Mouse (Mus musculus): ENCODE data around the gene Rab6b. TPM values are rescaled to one million over a fixed set of nuclear protein-coding genes. Genes with fewer than 3 reads are reported as not detected.
"Not testable (repeated sequence)": the region's sequence is repeated elsewhere in the genome, so short reads cannot be mapped to it uniquely, and the experiment has no call there.

The Rab6b gene
- polyA plus RNA-seq, 1 experiment = 21.3 TPM

- TF ChIP-seq POLR2A (IDR thresholded peaks at IDR 0.05; ENCODE audit: borderline replicate concordance, extremely low read depth, low read depth, low read length) (no peak), CTCF (IDR thresholded peaks at IDR 0.05; ENCODE audit: insufficient read depth, low read length) (no peak)
- Histone ChIP-seq H3K4me3 (replicated peaks; ENCODE audit: extremely low read depth, low read depth, low read length) (no peak overlapping the region), H3K4me1 (ENCODE audit: control insufficient read depth, insufficient read depth, low read length) (no peaks in the 10 kb centered on the region)
- WGBS = 68% methylated on average over 5 of the region's 5 CpGs
- DNase-seq = no peak
Observed at GRCm38 (mm10) chr9:103153286-103153685, 41.7 kb downstream of the Rab6b start.

- no peak for DNase-seq
- Histone ChIP-seq H3K4me3 (replicated peaks; ENCODE audit: extremely low read depth, low read depth, low read length) (no peak overlapping the region), H3K4me1 (ENCODE audit: control insufficient read depth, insufficient read depth, low read length) (no peaks in the 10 kb centered on the region)
- 61% methylated on average over 2 of the region's 2 CpGs for WGBS
- TF ChIP-seq POLR2A (IDR thresholded peaks at IDR 0.05; ENCODE audit: borderline replicate concordance, extremely low read depth, low read depth, low read length) (no peak), CTCF (IDR thresholded peaks at IDR 0.05; ENCODE audit: insufficient read depth, low read length) (no peak)
Observed at GRCm38 (mm10) chr9:103154568-103154967, 43.0 kb downstream of the Rab6b start.

- not testable (repeated sequence) for H3K4me3 ChIP-seq (replicated peaks; ENCODE audit: extremely low read depth, low read depth, low read length); H3K4me1 ChIP-seq (ENCODE audit: control insufficient read depth, insufficient read depth, low read length); DNase-seq
- WGBS = 76% methylated on average over 7 of the region's 7 CpGs
Observed at GRCm38 (mm10) chr9:103155158-103155557, 43.6 kb downstream of the Rab6b start.

GRCm38 (mm10) chr9:103163806-103164205 is 52.2 kb downstream of the Rab6b start:
- TF ChIP-seq POLR2A (IDR thresholded peaks at IDR 0.05; ENCODE audit: borderline replicate concordance, extremely low read depth, low read depth, low read length) (no peak), CTCF (IDR thresholded peaks at IDR 0.05; ENCODE audit: insufficient read depth, low read length) (no peak)
- Histone ChIP-seq H3K4me1 (ENCODE audit: control insufficient read depth, insufficient read depth, low read length) (no peaks in the 10 kb centered on the region), H3K4me3 (replicated peaks; ENCODE audit: extremely low read depth, low read depth, low read length) (no peak overlapping the region)
- no peak for DNase-seq
- WGBS = 77% methylated on average over 15 of the region's 15 CpGs

DNA sequence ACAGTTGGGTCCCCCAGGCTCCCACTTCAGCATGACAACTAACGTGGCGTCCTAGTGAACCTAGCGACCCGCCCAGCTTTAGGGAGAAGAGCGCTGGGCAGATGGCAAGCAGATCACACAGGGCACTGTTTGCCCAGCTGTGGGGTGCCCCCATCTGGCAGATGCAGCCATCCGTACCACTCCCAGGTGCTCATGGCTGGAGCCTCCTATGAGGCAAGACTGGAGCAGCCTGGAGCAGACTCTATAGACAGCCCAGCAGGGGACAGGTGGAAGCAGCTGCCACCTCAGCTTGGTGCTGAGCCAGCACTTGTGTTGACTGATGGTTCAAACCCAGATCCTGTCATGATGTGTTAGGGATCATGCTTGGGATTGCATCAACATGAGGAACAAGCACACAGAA is 56.5 kb downstream of the Rab6b start:
- WGBS = 72% methylated on average over 6 of the region's 6 CpGs

DNA sequence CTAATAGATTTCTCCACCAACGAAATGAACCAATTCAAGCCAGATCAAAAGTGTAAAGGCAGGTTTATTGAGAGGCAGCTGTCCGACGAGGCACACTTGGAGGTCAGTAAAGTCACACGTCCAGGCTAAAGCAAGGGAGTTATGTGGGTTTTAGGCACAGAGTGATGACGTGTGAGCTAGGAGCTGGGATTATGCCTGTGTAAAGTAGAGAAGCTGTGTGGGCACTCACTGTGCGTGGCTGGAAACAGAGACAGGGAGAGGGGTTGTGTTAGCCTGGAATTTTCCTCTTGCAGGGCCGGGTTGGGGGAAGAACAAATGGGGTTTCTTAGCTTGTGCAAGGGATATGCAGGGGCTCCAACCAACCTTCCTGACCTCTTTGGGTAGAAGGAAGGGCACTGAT is 57.2 kb downstream of the Rab6b start:
- H3K4me1 ChIP-seq (ENCODE audit: control insufficient read depth, insufficient read depth, low read length) = no peaks in the 10 kb centered on the region
- TF ChIP-seq POLR2A (IDR thresholded peaks at IDR 0.05; ENCODE audit: borderline replicate concordance, extremely low read depth, low read depth, low read length) = no peak
- TF ChIP-seq CTCF (IDR thresholded peaks at IDR 0.05; ENCODE audit: insufficient read depth, low read length) = no peak
- WGBS = 68% methylated on average over 7 of the region's 7 CpGs
- DNase-seq = no peak
- no peak overlapping the region for H3K4me3 ChIP-seq (replicated peaks; ENCODE audit: extremely low read depth, low read depth, low read length)

More for the DNA sequence above, 56.5 kb downstream of the Rab6b start:
- no peak for DNase-seq
- no peak for TF ChIP-seq CTCF (IDR thresholded peaks at IDR 0.05; ENCODE audit: insufficient read depth, low read length)
- no peak for TF ChIP-seq POLR2A (IDR thresholded peaks at IDR 0.05; ENCODE audit: borderline replicate concordance, extremely low read depth, low read depth, low read length)
- Histone ChIP-seq H3K4me1 (ENCODE audit: control insufficient read depth, insufficient read depth, low read length) (no peaks in the 10 kb centered on the region), H3K4me3 (replicated peaks; ENCODE audit: extremely low read depth, low read depth, low read length) (no peak overlapping the region)

DNA sequence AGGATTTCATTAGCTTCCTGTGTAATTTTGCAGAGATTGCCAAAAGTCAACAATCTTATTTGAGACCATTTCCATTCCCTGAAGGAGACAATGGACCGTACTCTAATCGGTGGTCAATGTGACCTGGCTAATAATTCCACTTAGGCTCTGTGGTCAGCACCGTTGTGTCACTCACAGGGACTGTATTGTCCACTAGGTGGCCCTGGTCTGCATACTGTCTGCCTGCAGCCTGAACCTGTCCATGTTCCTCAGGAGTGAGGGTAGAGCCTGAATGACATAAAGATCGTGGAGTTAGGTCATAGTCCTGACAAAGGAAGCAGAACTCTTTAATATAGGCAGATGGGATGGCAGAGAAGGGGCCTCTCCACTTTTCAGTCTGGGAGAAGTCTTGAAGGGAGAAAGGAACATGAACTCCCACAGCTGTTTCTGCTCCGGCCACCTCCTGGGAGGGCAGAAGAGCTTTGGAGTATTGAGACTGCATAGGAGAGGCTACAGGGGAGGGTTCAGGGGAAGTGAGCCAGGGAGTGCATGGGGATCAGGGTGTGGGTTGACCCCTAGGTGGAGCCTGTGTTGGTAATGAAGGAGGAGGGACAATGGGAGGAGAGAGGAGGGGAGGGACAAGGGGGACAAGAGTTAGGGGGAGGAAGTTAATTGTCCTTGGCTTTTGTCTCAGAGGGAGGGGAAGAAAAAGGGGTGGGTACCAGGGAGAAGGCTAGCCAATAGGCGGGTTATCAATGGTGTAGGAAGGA is 63.4 kb downstream of the Rab6b start:
- no peaks in the 10 kb centered on the region for H3K4me1 ChIP-seq (ENCODE audit: control insufficient read depth, insufficient read depth, low read length)
- H3K4me3 ChIP-seq (replicated peaks; ENCODE audit: extremely low read depth, low read depth, low read length) = no peak overlapping the region
- WGBS = 49% methylated on average over 6 of the region's 6 CpGs
- DNase-seq = peak; percentile 23
- no peak for TF ChIP-seq POLR2A (IDR thresholded peaks at IDR 0.05; ENCODE audit: borderline replicate concordance, extremely low read depth, low read depth, low read length)
- peak; percentile 86 for TF ChIP-seq CTCF (IDR thresholded peaks at IDR 0.05; ENCODE audit: insufficient read depth, low read length)

GRCm38 (mm10) chr9:103175692-103176091 is 64.1 kb downstream of the Rab6b start:
- WGBS = 97% methylated on average over 7 of the region's 7 CpGs
- Histone ChIP-seq H3K4me3 (replicated peaks; ENCODE audit: extremely low read depth, low read depth, low read length) (no peak overlapping the region), H3K4me1 (ENCODE audit: control insufficient read depth, insufficient read depth, low read length) (peaks cover 5% of the 10 kb centered on the region)
- TF ChIP-seq CTCF (IDR thresholded peaks at IDR 0.05; ENCODE audit: insufficient read depth, low read length) = no peak
- TF ChIP-seq POLR2A (IDR thresholded peaks at IDR 0.05; ENCODE audit: borderline replicate concordance, extremely low read depth, low read depth, low read length) = no peak
- DNase-seq = no peak

DNA sequence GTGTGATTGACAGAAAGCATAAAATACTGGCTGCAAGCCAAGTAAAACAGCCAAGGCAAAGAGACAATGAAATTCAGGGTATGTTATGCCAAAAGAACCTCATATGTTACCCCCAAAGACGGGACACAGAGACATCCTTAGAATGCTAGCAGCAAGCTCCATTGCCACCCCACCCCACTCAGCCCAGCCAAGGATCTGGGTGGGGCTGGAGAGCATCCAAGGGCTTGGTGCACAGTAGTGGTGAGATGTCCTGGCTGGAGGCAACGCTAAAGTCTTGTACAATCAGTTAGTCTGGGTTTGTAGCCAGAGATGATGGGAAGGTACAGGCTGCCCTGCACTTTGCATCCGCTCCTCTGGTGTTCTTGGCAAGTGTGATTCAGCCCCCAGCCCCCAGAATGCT is 68.7 kb downstream of the Rab6b start:
- no peak for TF ChIP-seq CTCF (IDR thresholded peaks at IDR 0.05; ENCODE audit: insufficient read depth, low read length)
- no peak for TF ChIP-seq POLR2A (IDR thresholded peaks at IDR 0.05; ENCODE audit: borderline replicate concordance, extremely low read depth, low read depth, low read length)

DNA sequence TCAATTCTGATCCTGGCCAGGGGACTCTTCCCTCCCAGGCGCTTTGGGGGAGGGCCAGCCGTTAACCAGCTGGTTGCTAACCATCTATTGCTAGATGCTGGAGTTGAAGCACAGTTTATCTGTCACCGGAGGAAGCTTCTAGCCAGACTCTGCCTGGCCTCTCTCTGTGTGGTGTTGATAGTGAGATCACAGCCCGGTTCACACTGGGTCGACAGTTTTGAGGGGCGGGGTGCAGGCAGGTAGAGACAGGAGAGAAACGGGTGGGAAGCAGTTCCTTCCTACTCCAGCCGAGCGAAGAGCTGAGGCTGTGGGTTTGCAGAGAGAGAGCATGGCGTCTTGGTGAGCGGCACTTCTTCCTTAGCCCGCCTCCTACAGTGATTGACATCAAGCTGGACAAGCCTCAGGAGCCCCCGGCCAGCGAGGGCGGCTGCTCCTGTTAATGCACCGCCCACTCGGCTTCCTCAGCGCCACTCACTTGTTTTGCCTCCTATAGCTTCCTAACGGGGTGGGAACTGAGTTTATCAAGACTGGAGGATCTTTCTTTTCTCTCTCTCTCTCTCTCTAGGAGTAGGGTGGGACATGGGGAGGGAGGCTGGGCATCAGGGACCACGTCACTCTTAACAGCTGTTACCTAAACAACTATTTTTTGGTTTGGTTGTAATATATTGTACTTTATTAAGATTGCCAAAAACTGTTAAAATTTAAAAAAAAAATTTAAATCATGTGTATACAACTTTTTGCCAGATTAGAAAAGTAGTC is 69.4 kb downstream of the Rab6b start:
- 2% methylated on average over 20 of the region's 20 CpGs for WGBS
- DNase-seq = peak; percentile 54
- TF ChIP-seq POLR2A (IDR thresholded peaks at IDR 0.05; ENCODE audit: borderline replicate concordance, extremely low read depth, low read depth, low read length) = peak; percentile 50; the same call in 1 of the 2 replicates
- no peak for TF ChIP-seq CTCF (IDR thresholded peaks at IDR 0.05; ENCODE audit: insufficient read depth, low read length)
- peak overlapping the region; percentile 63 for H3K4me3 ChIP-seq (replicated peaks; ENCODE audit: extremely low read depth, low read depth, low read length)
- H3K4me1 ChIP-seq (ENCODE audit: control insufficient read depth, insufficient read depth, low read length) = peaks cover 5% of the 10 kb centered on the region

More for the DNA sequence above, 68.7 kb downstream of the Rab6b start:
- DNase-seq = peak; percentile 52
- Histone ChIP-seq H3K4me3 (replicated peaks; ENCODE audit: extremely low read depth, low read depth, low read length) (no peak overlapping the region), H3K4me1 (ENCODE audit: control insufficient read depth, insufficient read depth, low read length) (peaks cover 5% of the 10 kb centered on the region)
- 26% methylated on average over 3 of the region's 3 CpGs for WGBS

All from lung, adult 2 months (tissue).